Mouse (Mus musculus) spleen, embryonic (tissue): ENCODE data around the gene Abhd16a.

Experiments
- CTCF ChIA-PET: fragments of 350-600 bp; sonication (Branson Sonifier 250); formaldehyde crosslinking; loops from one replicate; lab custom pipeline; 2022; lab: Charles Lee

The Abhd16a gene

DNA sequence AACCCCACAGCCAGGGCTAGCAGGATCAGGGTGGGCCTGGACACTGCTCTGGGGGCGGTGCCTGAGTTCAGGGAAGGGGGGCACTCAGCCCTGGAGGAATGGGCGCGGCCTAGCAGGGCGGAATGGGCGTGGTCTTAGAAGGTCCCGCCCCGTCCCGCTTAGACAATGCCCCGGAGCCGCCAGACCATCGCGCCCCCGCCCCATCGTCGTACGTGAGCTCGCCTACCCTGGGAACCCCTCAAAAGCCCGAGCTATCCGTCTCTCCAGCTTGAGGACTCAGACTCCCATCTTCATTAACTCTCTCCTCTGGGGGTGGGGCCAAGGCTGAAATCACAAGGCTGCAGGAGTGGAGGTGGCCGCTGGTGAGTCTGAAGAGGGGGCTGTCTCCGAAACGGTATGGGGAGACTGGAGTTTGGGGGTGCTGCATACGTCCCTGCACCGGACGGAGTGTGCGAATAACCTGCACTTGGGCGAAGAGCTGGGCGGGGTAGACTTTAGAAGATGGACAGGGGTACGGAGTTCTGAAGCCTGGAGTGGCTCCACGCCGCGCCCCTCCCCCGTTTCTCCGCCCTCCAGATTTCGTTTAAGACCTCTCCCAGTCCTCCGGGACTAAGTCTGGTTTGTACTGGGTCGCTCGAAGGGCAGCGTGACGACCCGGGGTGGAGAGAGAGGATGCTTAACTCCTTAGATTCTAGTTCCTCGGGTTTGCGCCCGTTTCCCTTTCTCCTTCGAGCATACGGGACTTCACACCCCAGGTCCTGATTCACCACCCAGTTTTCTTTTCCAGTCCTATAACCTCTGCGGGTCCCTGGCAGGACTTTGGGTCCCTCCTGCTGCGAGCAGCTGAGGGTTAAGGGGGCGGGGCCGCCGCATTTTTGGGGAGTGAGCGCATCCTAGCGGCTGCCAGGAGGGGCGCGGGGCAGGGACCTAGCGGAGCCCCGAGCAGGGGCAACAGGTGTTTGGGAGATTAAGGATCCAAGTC is 29.9 kb upstream of the Abhd16a start, which contains the start of gene Ddah2:
TSS of gene Ddah2 (plus strand) at position 125 of the 982 bp plus-strand sequence.
- CTCF ChIA-PET, result interaction anchor here (0.6 to 2.8 kb wide), 6 partner anchors 11 to 116 kb away, joined by 3 to 16 read pairs (median 5); no protein-coding TSS in a partner anchor

DNA sequence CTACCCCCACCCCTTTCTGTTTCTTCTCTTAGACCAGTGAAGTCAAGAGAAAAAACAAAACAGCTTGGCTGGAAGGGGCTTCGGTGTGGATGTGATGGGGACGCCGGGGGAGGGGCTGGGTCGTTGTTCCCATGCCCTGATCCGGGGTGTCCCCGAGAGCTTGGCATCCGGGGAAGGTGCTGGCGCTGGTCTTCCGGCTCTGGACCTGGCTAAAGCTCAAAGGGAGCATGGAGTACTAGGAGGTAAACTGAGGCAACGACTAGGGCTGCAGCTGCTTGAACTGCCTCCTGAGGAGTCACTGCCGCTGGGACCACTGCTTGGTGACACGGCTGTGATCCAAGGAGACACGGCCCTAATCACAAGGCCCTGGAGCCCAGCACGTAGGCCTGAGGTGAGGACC is 29.0 kb upstream of the Abhd16a start:
- CTCF ChIA-PET, result interaction anchor here (0.6 to 2.8 kb wide), 6 partner anchors 23 to 117 kb away, joined by 3 to 16 read pairs (median 5); no protein-coding TSS in a partner anchor

DNA sequence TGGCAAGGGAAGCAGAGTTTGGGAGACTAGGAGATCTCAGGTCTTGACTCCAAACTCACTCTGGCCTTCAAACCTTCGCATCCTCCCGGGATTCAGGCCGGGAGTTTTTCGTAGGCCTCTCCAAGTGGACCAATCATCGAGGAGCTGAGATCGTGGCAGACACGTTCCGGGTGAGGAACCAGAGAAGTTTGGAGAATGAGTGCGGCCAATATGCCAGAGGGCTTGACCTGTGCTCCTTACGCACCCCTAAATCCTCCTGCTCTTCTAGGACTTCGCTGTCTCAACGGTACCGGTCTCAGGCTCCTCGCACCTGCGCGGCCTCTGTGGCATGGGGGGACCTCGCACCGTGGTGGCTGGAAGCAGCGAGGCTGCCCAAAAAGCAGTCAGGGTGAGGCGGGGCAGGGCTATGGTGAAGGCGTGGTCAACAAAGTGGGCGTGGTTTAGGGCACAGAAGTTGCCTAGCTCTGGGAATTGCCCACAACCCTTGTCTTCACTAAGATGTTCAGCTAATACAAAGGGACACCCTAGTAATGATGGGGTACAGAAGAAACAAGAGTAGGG is 28.2 kb upstream of the Abhd16a start:
- CTCF ChIA-PET, result interaction anchor here (0.6 kb wide), 1 partner anchor 34 kb away, joined by 4 read pairs; no protein-coding TSS in a partner anchor

DNA sequence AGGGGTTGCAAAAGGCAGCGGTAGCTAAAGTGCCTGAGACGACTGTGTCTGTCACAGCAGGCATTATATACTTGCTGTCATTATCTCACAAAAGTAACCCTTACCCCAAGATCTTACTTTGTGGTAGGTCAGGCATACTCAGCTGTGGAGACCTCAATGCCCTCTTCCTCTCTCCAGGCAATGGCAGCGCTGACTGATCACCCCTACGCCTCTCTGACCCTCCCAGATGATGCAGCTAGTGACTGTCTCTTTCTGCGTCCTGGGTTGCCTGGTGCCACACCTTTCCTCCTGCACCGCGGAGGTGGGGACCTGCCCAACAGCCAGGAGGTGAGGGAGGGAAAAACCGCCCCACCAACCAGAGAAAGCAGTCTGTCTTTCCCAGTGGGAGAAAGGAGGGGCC is 27.8 kb upstream of the Abhd16a start:
- CTCF ChIA-PET, result interaction anchor here (0.6 kb wide), 1 partner anchor 34 kb away, joined by 4 read pairs; no protein-coding TSS in a partner anchor

DNA sequence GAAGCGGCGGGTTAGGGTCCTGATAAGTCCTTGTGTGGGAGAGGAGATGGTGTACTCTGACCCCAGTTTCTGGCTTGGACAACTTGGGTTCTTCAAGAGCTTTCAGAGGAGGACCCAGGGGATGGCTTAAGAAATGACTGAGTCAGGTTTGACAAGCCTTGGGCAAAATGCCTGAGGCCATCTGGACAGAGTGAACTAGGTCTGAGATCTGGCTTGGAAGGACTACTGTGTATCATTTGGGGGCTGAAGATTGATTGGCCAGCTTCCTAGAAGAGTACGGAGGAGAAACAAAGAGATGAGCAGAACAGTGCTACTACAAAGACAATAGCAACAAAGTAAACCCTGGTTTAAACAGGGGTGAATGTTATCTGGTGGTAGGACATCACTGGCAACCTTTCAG is 25.6 kb upstream of the Abhd16a start:
- CTCF ChIA-PET, result no interaction called here

DNA sequence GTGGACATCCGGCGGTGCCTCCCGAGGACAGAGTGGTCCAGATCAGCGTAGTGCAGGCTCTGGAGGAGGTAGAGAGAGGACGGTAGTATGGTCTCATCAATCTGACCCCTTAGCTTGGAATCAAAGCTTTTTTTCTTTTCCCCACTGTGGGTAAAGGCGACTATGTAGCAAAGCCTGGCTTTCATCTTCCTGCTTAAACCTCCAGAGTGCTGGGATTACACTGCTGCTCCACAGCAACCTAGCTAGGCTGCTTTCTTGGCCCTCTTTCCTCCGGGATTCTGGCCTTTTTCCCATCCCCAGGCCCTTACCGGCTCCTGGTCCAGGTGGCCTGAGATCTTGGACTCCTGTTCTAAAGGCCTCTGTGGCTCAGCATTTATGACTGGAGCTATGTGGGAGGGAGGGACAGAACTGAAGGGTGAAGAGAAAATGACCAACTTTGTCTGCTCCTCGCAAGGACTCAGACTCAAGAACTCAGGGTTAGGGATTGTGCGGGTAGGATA is 24.6 kb upstream of the Abhd16a start:
- CTCF ChIA-PET, result no interaction called here

DNA sequence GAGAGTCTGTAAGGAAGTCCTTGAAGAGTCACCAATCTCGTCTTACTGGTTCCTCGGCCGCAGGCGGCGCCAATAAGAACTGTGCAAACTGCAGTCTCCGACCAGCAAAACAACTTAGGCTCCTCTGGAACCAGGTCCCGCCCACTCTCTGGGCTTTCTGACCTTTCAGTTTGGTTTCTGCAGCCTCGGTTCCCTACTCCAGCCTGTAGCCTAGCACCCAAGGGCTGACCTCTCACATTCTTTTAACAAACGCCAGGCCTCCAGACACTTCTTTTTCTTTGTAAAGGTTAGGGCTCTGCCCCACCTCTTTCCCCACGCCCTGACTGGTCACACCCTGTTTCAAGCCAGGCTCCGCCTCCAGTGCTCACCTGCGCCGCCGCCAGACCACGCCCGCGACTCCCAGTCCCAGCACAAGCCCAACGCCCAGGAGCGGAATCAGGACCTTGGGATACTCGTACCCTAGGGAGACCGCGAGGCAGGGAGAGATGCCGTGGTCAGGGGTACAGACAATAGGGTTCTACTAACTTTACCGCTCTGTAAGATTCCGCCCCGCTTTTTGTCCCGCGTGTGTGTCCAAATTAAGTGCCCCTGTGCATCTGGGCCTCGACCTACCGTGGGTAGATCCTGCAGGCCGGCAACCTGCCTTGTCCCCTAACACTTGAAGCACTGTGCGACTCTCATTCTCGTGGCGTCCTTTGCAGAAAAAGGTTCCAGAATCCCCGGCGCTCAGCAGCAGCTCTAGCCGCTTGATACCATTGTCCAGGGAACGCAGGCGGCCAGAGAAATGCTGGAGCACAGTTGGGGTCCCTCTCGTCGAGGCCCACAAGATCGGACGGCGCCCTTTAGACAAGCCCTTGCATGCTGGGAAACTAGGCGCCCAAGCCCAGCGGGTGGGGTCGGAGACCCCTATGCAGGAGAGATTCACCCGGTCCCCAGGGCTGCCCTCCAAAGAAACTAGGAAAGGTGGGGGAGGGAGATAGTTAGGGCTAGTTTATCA is 23.8 kb upstream of the Abhd16a start, which contains the start of gene Ly6g6c:
TSS of gene Ly6g6c (plus strand) at position 438 of the 997 bp plus-strand sequence.
- CTCF ChIA-PET, result no interaction called here

DNA sequence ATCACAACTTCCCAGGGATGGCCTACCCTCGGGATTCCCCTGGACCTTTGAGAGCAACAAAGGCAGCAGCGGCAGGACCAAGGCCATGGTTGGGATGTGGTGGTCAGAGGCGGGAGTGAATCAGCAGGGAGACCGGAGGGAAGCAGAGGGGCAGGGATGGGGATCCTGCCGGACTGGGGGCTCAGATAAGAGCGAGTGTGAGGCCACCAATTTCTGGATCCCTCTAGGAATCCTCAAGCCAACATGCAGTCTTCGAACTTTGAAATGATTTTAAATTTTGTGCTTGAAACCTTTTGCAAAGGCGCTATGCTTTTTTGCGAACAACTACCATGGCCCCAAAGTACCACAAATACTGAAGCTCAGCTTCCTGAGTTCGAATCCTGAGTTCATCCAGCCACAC is 23.0 kb upstream of the Abhd16a start, which contains the start of gene Mpig6b:
TSS of gene Mpig6b (minus strand) at position 101 of the 400 bp plus-strand sequence.
- CTCF ChIA-PET, result no interaction called here

DNA sequence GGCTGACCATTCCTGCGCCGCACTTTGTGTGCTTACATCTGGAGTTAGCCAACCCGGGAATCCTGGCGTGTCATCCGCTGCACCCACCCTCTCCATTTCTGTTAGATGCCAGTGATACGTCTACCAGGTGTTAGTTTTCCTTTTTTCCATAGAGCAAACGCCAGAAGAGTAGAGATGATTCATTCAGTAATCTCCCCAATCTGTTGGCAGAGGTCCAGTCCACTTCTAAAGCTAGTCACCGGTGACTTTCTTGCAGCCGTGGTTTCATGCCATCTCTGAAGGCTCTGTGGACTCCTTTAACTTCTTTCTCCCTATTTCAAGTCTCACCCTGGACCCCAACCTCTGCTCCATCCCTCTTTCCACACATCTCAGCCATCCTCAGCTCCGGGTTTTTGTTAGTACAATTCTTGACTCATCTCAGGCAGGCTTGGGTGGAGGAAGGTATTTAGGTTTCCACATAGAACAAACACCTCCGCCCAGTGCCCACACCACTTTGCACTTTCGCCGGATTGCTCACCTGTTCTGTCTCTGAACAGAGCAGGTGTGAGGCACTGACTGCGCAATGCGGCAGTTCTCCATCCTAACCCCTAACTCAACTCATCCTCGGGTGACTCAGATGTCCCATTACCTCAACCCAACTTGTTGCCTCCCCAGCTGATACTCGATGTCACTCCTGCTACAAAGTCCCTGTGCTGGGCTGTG is 20.7 kb upstream of the Abhd16a start:
- CTCF ChIA-PET, result no interaction called here

DNA sequence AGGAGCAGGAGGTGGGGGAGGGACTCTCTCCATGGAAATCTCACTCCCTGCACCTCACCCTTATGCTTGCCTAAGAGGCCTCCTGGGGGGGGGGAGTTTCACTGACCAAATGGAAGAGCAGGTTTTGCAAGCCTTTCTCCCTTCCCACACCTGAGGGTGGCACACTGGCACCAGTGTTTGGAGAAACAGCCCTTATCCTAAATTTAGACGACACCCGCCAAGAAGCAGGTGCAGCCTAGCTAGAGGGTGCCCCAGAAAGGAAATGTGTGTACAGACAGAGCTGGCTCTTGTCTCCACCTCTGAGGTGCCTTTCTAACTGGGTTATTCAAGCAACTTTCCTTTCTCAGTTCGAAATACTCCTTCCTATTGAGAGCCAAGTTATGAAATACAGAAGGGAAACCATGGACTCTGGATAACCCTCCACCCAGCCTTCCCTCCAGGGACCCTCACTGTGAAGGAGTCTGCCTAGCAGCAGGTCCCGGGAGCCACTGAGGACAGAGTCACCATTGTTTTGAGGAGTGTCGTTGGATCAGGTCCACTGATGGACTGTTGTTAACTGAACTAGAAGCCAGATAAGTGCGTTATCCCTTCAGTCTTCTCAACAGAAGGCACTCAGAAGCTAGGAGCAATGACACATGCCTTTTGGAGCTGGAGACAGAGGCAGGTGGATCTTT is 18.4 kb upstream of the Abhd16a start:
- CTCF ChIA-PET, result interaction anchor here (0.7 kb wide), 1 partner anchor 889 kb away, joined by 4 read pairs; no protein-coding TSS in a partner anchor

DNA sequence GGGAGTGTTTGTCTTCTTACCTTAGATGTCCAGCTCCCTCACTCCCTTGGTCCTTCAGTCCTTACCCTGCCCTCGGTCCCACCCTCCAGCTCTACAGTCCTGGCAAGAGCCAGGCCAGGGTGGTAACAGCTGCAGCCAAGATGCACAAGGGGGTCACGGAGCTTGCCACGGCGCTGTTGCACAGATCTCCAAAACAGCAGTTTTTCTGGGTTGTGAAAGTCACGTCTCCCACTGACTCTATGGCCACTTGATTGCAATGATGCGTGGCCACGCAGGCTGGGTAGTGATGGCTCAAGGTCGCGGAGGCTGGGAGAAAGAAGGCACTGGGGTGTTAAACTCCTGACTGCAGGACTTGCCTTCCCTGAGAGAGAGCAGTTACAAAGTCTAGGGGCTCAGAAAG is 17.6 kb upstream of the Abhd16a start:
- CTCF ChIA-PET, result no interaction called here

DNA sequence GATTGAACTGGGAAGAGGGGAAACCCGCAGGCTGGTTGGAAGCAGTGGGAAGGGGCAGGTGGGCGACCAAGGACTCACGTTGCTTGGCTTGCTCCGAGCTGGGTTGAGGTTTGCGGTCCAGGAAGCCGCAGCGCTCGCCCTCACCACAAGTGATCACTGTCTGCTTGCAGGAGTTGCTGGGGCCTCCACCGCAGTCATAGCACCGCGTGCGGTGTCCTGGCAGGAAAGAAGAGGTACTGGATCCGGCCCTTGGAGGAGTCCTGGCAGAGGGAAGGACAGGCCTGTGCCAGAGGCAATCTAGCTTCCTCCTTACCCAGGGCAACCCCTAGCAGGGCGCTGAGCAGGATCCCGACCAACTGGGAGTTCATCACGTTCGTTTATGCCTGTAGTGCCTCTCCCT is 15.0 kb upstream of the Abhd16a start:
- CTCF ChIA-PET, result no interaction called here

DNA sequence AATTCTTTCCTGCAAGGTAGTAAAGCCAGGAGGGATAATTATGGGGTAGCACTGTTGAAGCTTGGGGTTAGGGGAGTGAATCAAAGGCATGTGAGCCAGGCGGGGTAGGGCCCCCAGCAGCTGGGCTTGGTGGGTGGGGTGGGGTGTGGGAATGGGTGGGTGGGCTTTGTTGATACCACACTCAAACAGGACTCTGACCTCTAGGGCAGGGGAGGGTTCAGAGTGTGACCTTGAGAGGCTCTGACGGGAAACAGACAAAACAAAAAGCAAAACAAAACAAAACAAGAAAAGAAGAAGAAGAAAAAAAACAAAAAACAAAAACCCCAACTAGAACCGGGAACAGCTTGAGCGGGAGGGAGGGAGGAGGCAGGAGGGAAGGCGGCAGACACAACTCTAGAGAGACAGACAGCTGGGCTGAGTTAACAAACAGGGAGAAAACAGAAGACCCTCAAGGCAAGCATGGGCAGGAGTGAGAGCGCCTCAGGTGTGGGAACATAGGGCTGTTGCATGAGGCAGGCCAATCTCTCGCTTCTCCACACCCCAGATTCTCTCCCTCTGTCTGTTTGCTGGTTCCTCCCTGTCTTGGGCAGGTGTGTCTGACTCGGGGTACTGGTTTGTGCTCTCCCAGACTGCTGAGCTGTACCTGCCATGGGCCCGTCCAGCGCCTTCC is 12.4 kb upstream of the Abhd16a start, which contains the start of gene Ly6g6e:
TSS of gene Ly6g6e (plus strand) at position 396 of the 670 bp plus-strand sequence.
- CTCF ChIA-PET, result no interaction called here

DNA sequence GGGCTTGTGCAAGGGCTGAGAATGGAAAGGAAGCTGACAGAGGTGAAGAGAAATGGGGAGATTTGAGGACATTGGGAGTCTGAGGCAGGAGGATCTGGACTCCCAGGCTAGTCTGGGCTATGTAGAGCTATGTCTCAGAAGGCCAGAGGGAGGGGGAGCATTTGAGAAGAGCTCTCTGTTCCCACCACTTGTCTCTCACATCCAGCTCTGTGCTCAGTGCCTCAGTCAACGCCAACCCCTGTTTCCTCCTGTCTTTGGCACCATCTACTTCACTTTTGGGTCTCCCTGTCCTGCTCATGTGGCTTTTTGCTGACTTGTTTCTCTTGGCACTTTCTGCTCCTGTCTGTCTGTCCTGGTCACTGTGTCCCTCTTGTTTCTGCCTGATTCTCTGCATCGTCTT is 11.8 kb upstream of the Abhd16a start:
- CTCF ChIA-PET, result no interaction called here

DNA sequence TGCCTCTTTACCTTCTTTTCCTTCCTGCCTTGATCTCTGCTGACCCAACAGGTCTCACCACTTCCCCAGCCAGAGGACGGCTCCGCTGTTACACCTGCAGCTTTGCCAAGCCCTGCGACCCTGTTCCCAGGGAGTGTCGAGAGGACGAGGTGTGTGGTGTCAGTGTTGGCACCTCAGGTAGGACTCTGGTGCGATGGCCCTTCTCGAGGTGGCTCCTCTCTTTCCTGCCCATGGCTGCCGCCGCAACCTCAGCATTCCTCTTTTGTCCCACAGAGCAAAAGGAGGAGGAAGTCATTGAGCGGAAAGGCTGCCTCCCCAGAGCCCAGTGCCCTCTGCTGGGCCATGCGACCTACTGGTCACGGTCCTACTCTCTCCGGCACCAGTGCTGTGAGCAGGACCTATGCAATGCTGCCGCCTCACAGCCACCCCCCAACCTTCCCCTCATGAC is 11.3 kb upstream of the Abhd16a start, which contains the start of gene Ly6g6d:
TSS of gene Ly6g6d (minus strand) at position 280 of the 448 bp plus-strand sequence.
- CTCF ChIA-PET, result no interaction called here

DNA sequence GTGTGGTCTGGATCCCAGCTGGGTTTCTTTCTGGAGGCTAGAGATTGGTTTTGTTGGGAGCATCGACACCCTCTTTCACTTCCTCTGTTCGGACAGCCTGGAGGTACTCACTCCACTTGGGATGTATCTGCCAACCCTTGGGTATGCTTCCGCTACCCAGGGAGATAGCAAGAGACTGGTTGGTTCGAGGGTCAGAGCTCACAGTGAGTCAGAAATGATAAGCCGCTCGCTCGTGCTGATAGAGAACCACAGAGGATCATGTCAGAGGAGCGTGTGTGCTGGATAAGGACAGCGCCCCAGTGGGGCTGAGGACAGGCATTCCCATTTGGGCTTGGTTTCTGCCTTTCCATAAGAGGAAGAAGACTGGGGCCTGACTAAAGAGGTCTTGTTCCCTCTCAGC is 9.3 kb upstream of the Abhd16a start:
- CTCF ChIA-PET, result interaction anchor here (0.7 kb wide), 1 partner anchor 67 kb away, joined by 3 read pairs; no protein-coding TSS in a partner anchor

DNA sequence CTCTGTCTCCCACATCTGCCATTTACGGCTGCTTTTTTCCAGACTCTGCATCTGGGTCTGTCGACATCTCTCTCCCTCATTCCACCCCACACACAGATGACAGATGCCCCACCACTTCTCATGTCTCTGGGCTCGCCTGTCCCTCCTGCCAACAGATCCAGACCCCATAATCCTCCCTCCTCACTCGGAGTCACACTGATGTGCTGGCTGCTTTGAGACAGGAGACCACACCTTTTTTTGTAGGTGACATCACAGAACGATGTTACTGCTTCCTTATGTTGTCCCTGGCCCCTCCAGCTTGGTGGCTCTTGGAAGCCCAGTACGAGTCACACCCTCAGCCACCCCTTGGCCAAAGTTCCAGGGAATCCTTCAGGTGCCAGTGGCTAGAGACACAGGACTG is 8.8 kb upstream of the Abhd16a start:
- CTCF ChIA-PET, result no interaction called here

DNA sequence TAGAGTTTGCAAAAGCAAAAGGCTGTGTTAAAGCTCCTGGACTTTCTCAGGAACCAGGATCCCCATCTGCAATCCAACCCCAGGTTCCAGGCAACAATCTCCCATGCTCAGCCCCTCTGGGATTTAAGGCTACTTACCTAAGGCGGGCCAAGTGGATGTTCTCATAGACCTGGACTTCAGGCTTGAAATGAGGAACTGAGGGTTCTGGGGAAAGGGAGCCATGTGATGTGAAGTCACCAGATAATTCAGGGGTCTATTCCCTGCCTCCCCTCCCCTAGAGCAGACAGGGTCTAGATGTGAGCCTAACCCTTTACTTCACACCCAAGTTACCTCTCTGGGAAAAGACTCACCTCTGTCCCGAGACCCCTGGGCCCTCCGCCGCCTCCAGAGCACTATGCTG is 8.4 kb upstream of the Abhd16a start:
- CTCF ChIA-PET, result no interaction called here
